Mouse (Mus musculus): ENCODE results near the gene Pcsk1n. TPM values are rescaled to one million over a fixed set of nuclear protein-coding genes. Genes with fewer than 3 reads are reported as not detected.

The Pcsk1n gene
- total and polyA plus RNA-seq, 3 experiments: not detected

DNA sequence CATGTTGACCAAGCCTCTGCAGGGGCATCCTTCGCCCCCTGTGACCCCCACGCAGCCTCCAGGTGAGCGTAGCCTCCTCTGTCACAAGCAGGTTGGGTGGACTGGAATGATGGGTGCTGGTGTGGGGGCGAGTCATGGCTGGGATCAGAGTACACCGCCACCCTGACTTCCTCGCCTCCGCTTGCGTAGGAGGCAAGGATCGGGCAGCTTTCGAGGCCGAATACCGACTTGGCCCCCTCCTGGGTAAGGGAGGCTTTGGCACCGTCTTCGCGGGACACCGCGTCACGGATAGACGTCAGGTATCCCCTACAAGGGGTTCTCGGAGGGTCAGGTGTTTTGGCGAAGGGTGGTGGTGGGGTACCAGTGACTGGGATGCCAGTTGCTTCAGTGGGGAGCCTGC is 41.1 kb upstream of the Pcsk1n start:
- peak overlapping the region; percentile 63 to 80 for H3K4me3 ChIP-seq (ENCODE audit: control insufficient read depth in 1 of 2, insufficient read depth in 1 of 2, low read depth in 2 of 2, low read length in 2 of 2)
- TF ChIP-seq CTCF (IDR thresholded peaks at IDR 0.05 in 2 of 3, conservative IDR thresholded peaks at IDR 0.05 in 1 of 3; ENCODE audit: control insufficient read depth in 1 of 3, insufficient read depth in 1 of 3, low read depth in 2 of 3, low read length in 3 of 3, poor library complexity in 1 of 3, severe bottlenecking in 1 of 3) (no peak), CHD1 (IDR thresholded peaks at IDR 0.05; ENCODE audit: low read depth, low read length) (no peak), MEF2A (IDR thresholded peaks at IDR 0.05; ENCODE audit: extremely low read depth, insufficient replicate concordance, low read depth, low read length, poor library complexity, severe bottlenecking) (no peak), POLR2A (IDR thresholded peaks at IDR 0.05; ENCODE audit: control insufficient read depth in 1 of 2, insufficient read depth in 1 of 2, low read depth in 1 of 2, low read length in 2 of 2, poor library complexity in 1 of 2) (peak in 1 of 2 experiments; percentile 4; a peak in 1 of 4 replicates)
- H3K27ac ChIP-seq (ENCODE audit: control insufficient read depth, low read depth, low read length): no peak overlapping the region
- H3K9ac ChIP-seq (ENCODE audit: control insufficient read depth, low read depth, low read length, poor library complexity, severe bottlenecking): peak overlapping the region; percentile 70
- peaks cover 5 to 11% of the 10 kb centered on the region in 2 experiments for H3K4me1 ChIP-seq (ENCODE audit: control insufficient read depth in 1 of 2, insufficient read depth in 2 of 2, low read length in 2 of 2)
- DNase-seq (ENCODE audit: low read depth, low spot score): peak; percentile 61
- H3K36me3 ChIP-seq (ENCODE audit: control insufficient read depth in 1 of 2, insufficient read depth in 2 of 2, low read length in 2 of 2): peaks cover 2 to 8% of the 10 kb centered on the region in 2 experiments; a peak in 3 of 4 replicates
- H3K27me3 ChIP-seq (ENCODE audit: control insufficient read depth in 1 of 2, insufficient read depth in 2 of 2, low read length in 2 of 2): no peaks in the 10 kb centered on the region
- no peaks in the 10 kb centered on the region; the same call in 1 of the 2 replicates for H3K79me2 ChIP-seq (ENCODE audit: control insufficient read depth, insufficient read depth, low read length, poor library complexity)
- H3K9me3 ChIP-seq (replicated peaks; ENCODE audit: insufficient read depth, low read length): no peaks in the 10 kb centered on the region

DNA sequence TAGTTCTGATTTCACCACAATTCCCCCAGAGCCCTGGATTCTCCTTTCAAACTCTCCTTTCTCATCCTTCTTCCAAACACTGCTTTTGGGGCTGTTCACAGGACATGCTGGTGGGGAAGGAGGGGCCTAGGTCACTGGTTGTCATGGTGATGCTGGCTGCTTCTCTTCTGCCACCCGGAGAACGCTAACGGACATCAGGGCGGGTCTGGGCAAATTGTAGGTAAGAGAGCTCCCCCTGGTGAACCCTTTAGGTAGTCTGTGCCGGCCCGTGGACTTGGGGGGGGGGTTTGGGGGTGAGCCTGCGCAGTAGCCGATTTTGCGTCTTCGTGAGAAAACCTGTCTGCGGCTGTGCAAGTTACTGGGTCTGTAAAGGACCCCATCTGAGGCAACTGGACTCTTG is 39.8 kb upstream of the Pcsk1n start:
- H3K9me3 ChIP-seq (replicated peaks; ENCODE audit: insufficient read depth, low read length): no peaks in the 10 kb centered on the region
- TF ChIP-seq MEF2A (IDR thresholded peaks at IDR 0.05; ENCODE audit: extremely low read depth, insufficient replicate concordance, low read depth, low read length, poor library complexity, severe bottlenecking): no peak
- no peak for TF ChIP-seq KAT2A (conservative IDR thresholded peaks at IDR 0.05; ENCODE audit: low read depth, low read length)
- no peak for TF ChIP-seq BHLHE40 (IDR thresholded peaks at IDR 0.05; ENCODE audit: borderline replicate concordance, low read depth, low read length)
- TF ChIP-seq ZMIZ1 (IDR thresholded peaks at IDR 0.05; ENCODE audit: low read depth, low read length): no peak
- no peak for TF ChIP-seq CHD2 (IDR thresholded peaks at IDR 0.05; ENCODE audit: low read length)
- peak; percentile 12; the same call in 1 of the 2 replicates for TF ChIP-seq ELF1 (IDR thresholded peaks at IDR 0.05; ENCODE audit: low read depth, low read length)
- no peak for TF ChIP-seq USF1 (IDR thresholded peaks at IDR 0.05; ENCODE audit: low read depth, low read length)
- TF ChIP-seq SMC3 (IDR thresholded peaks at IDR 0.05; ENCODE audit: low read depth, low read length): peak; percentile 73
- TF ChIP-seq JUND (IDR thresholded peaks at IDR 0.05; ENCODE audit: low read depth, low read length): no peak
- peak; percentile 62 for TF ChIP-seq RAD21 (IDR thresholded peaks at IDR 0.05; ENCODE audit: low read depth, low read length)
- TF ChIP-seq ZKSCAN1 (IDR thresholded peaks at IDR 0.05; ENCODE audit: low read depth, low read length): no peak
- TF ChIP-seq TBP (IDR thresholded peaks at IDR 0.05; ENCODE audit: low read depth, low read length): no peak
- TF ChIP-seq MYB (IDR thresholded peaks at IDR 0.05; ENCODE audit: low read depth, low read length): peak; percentile 50; the same call in 1 of the 2 replicates
- peak; percentile 33; the same call in 1 of the 2 replicates for TF ChIP-seq ZC3H11A (IDR thresholded peaks at IDR 0.05; ENCODE audit: low read depth, low read length)
- TF ChIP-seq CHD1 (IDR thresholded peaks at IDR 0.05; ENCODE audit: low read depth, low read length): no peak
- no peak for TF ChIP-seq ZNF384 (IDR thresholded peaks at IDR 0.05; ENCODE audit: low read depth, low read length)
- no peak for TF ChIP-seq TCF12 (IDR thresholded peaks at IDR 0.05; ENCODE audit: low read depth, low read length)
- TF ChIP-seq CTCF (IDR thresholded peaks at IDR 0.05 in 2 of 3, conservative IDR thresholded peaks at IDR 0.05 in 1 of 3; ENCODE audit: control insufficient read depth in 1 of 3, insufficient read depth in 1 of 3, low read depth in 2 of 3, low read length in 3 of 3, poor library complexity in 1 of 3, severe bottlenecking in 1 of 3): peak in 2 of 3 experiments; percentile 72 to 74; a peak in 5 of 6 replicates
- no peak for TF ChIP-seq MAFK (IDR thresholded peaks at IDR 0.05; ENCODE audit: borderline replicate concordance, low read depth, low read length)
- TF ChIP-seq SIN3A (IDR thresholded peaks at IDR 0.05; ENCODE audit: low read length): peak; percentile 75
- TF ChIP-seq ETS1 (IDR thresholded peaks at IDR 0.05; ENCODE audit: low read depth, low read length): no peak
- TF ChIP-seq NELFE (IDR thresholded peaks at IDR 0.05; ENCODE audit: low read depth, low read length): no peak
- TF ChIP-seq MAX (IDR thresholded peaks at IDR 0.05; ENCODE audit: low read length): no peak
- peak; percentile 28; the same call in 1 of the 2 replicates for TF ChIP-seq NRF1 (IDR thresholded peaks at IDR 0.05; ENCODE audit: insufficient read depth, low read depth, low read length, poor library complexity, severe bottlenecking)
- no peak for TF ChIP-seq MYC (IDR thresholded peaks at IDR 0.05; ENCODE audit: low read depth, low read length)
- peak; percentile 84 for DNase-seq (ENCODE audit: low read depth, low spot score)
- no peak overlapping the region for H3K27ac ChIP-seq (ENCODE audit: control insufficient read depth, low read depth, low read length)
- H3K36me3 ChIP-seq (ENCODE audit: control insufficient read depth in 1 of 2, insufficient read depth in 2 of 2, low read length in 2 of 2): peaks cover 2 to 8% of the 10 kb centered on the region in 2 experiments; a peak in 2 of 4 replicates
- no peak overlapping the region for H3K9ac ChIP-seq (ENCODE audit: control insufficient read depth, low read depth, low read length, poor library complexity, severe bottlenecking)
- peaks cover 3% of the 10 kb centered on the region for H3K79me2 ChIP-seq (ENCODE audit: control insufficient read depth, insufficient read depth, low read length, poor library complexity)
- H3K4me1 ChIP-seq (ENCODE audit: control insufficient read depth in 1 of 2, insufficient read depth in 2 of 2, low read length in 2 of 2): peaks cover 5 to 13% of the 10 kb centered on the region in 2 experiments
- no peaks in the 10 kb centered on the region for H3K27me3 ChIP-seq (ENCODE audit: control insufficient read depth in 1 of 2, insufficient read depth in 2 of 2, low read length in 2 of 2)
- no peak overlapping the region for H3K4me3 ChIP-seq (ENCODE audit: control insufficient read depth in 1 of 2, insufficient read depth in 1 of 2, low read depth in 2 of 2, low read length in 2 of 2)

Measured in MEL (cell line).